Mouse (Mus musculus): ENCODE data around the gene Top2b. TPM values are rescaled to one million over a fixed set of nuclear protein-coding genes. Genes with fewer than 3 reads are reported as not detected.

Gene Top2b
- polyA plus RNA-seq, 1 experiment from 2014 or later = 159 TPM

GRCm38 (mm10) chr14:16480621-16481020 is 115.6 kb downstream of the Top2b start:
- Histone ChIP-seq H3K27me3 (ENCODE audit: control insufficient read depth, insufficient read depth, low read length) (no peaks in the 10 kb centered on the region), H3K9ac (ENCODE audit: low read length) (no peak overlapping the region), H3K36me3 (ENCODE audit: control insufficient read depth, insufficient read depth, low read length) (no peaks in the 10 kb centered on the region), H3K9me3 (ENCODE audit: control insufficient read depth, low read length) (no peaks in the 10 kb centered on the region), H3K4me3 (ENCODE audit: low read depth, low read length) (no peak overlapping the region), H3K4me2 (no peak overlapping the region), H3K27ac (ENCODE audit: low read depth, low read length) (no peak overlapping the region), H3K4me1 (ENCODE audit: control insufficient read depth, insufficient read depth, low read length) (no peaks in the 10 kb centered on the region)
- no peak for ATAC-seq (ENCODE audit: low FRiP score)
- WGBS = 79% methylated on average over 6 of the region's 6 CpGs
- DNase-seq (ENCODE audit: low spot score, missing footprints) = no peak

- WGBS = 55% methylated on average over 8 of the region's 8 CpGs
- no peaks in the 10 kb centered on the region for H3K27me3 ChIP-seq (ENCODE audit: control insufficient read depth, insufficient read depth, low read length)
- no peak overlapping the region for H3K9ac ChIP-seq (ENCODE audit: low read length)
- ATAC-seq (ENCODE audit: low FRiP score) (no peak), DNase-seq (ENCODE audit: low spot score, missing footprints) (no peak)
- no peaks in the 10 kb centered on the region for H3K9me3 ChIP-seq (ENCODE audit: control insufficient read depth, low read length)
- no peaks in the 10 kb centered on the region for H3K36me3 ChIP-seq (ENCODE audit: control insufficient read depth, insufficient read depth, low read length)
- no peak overlapping the region for H3K4me3 ChIP-seq (ENCODE audit: low read depth, low read length)
- no peaks in the 10 kb centered on the region for H3K4me1 ChIP-seq (ENCODE audit: control insufficient read depth, insufficient read depth, low read length)
- H3K27ac ChIP-seq (ENCODE audit: low read depth, low read length) = no peak overlapping the region
- H3K4me2 ChIP-seq = no peak overlapping the region
Observed at GRCm38 (mm10) chr14:16483656-16484380, 118.8 kb downstream of the Top2b start.

Other genes with a start within 250 kb of the Top2b start
- gene Ngly1, start 115.9 kb upstream of the Top2b start, polyA plus RNA-seq (2014; fragmentation: Nextera tagmentation; extraction: Ambion mirVana) = 22.0 and 24.7 TPM in 2 replicates
- 1.3 and 1.8 TPM in 2 replicates for gene Oxsm, start 115.4 kb upstream of the Top2b start, polyA plus RNA-seq (2014; fragmentation: Nextera tagmentation; extraction: Ambion mirVana)

Data from midbrain, embryonic 11.5 days (tissue).